Mouse (Mus musculus) cerebellum, postnatal 36 days (tissue): ENCODE results near the gene Abhd16b.

Experiments used
- DNase-seq, 2 experiments: peaks; one replicate each; pipeline ENCODE4 v3.0.0; 2021 to 2022; ENCODE audit warnings: mixed read lengths in 2 of 2

The Abhd16b gene

DNA sequence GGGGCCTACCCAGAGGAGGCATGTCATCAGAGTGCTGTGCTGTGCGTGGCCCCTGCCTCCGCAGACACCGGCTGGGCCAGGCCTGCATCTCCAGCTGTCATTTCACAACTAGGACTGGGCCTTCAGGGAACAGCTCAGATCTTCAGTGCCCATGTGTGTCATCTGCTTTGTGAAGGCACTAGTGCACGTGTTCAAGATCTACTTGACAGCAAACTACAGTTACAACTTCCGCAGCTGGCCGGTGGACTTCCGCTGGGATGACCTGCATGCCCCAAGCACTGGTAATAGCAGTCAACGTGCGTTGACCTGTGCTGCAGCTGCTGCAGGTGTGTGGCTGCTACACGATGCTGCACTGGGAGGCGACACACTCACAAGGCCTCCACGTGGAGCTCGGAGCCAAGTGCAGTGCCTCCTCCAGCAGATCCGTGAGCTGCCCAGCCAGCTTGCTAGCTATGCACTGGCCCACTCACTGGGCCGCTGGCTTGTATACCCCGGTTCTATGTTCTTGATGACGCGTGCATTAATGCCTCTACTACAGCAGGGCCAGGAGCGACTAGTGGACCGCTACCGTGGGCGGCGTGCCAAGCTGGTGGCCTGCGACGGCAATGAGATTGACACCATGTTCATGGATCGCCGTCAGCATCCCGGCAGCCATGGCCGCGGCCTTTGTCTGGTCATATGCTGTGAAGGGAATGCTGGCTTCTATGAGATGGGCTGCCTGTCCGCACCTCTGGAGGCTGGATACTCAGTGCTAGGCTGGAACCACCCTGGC lies at the start of gene Abhd16b:
Gene Abhd16b (plus strand): TSS at position 51 of the 772 bp plus-strand sequence.
- peak in 1 of 2 experiments; percentile 32 for DNase-seq

GRCm38 (mm10) chr2:181452181-181452580 lies 40.8 kb upstream of the Abhd16b start:
- DNase-seq: peak; percentile 56 to 57

DNA sequence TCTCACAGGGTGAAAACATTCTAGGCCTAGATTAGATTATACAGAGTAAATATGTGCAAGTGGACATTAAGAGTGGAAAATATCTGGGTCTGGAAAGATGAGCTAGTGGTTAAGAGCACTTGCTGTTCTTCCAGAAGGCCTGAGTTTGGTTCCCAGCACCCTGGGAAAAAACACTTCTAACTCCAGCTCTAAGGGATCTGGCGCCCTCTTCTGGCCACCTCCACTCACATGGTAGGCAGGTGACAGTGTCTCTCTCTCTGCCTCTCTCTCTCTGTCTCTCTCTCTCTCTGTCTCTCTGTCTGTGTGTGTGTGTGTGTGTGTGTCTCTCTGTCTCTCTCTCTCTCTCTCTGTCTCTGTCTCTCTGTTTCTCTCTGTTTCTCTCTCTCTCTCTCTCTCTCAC lies 39.7 kb upstream of the Abhd16b start:
- no peak for DNase-seq

- no peak for DNase-seq
These were observed 37.1 kb upstream of the Abhd16b start for GRCm38 (mm10) chr2:181455899-181456298.

- DNase-seq: peak in 1 of 2 experiments; percentile 23
These were observed 35.2 kb upstream of the Abhd16b start for GRCm38 (mm10) chr2:181457831-181458230.

GRCm38 (mm10) chr2:181458411-181459152 lies 34.4 kb upstream of the Abhd16b start:
- DNase-seq: peak; percentile 54 to 57

GRCm38 (mm10) chr2:181459153-181459672 lies 33.8 kb upstream of the Abhd16b start, which contains the start of gene Zbtb46:
Zbtb46 (minus strand) TSS chr2:181459426.
- DNase-seq: peak; percentile 84 to 93

DNA sequence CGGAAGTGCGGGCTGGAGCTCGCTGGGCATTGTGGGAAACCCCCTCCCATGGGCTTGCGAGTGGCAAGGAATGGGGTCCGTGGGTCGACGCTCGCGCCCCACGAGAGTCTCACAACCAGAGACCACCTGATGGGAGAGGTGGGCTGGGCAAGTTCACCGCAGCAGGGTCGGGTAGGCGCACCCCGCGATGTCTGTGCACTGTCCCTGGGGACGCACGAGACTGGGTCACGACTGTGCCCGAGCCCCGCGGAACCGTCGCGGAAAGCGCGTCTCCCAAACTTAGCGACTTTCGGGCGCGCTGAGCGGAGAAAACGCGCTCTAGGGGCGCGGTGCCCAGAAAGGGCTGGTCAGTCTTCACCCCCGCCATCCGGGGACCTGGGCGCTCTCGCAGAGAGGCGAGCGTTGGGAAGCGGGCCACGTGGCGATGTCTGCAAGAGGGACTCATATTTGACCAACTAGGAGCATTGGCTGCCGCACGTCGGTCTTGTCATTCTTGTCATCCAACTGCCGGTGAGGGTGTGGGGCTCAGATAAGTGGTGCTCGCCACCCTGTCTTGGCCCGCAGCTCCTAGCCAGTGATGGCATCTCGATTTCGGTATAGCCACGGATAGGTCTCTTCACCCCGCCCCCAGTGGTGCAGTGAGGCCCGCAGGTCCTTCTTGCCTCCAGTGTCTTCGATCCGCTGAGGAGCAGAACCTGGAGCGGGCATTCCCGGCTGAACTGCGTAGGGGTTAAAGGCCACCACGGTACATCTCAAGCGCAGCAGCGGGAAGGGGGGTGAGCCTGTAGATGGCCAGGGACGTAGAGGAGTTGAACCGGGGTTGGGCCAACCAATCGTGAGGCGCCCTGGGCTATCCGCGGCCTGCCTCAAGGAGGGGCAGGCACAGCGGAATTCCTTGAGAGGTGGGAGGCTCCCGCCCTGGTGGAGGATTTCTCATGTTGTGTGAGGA lies 33.1 kb upstream of the Abhd16b start:
- DNase-seq: peak; percentile 66 to 72

DNA sequence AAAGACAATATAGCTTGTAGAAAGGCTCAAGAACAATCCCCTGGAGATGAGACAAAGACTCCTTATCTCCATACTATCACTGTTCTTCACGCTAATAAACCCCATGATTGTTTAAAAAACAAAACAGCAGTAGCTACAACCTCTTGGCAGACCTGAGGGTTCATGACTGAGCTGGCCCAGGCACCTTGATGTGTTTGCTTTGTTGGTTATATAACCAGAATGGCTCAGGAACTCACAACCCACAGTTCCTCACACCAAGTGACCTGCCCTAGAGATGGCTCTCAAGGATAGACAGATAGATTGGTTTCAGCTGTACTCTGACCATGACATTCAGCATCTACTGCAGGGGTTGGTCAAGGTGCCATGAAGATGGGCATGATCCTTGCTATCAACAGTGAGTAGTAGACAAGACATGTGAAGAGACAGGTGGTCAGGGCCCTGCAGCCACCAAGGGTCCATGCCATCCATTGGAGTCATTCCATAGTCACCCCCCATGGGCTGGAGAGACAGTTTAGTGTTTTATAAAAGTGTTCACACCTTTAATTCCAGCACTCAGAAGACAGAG lies 31.4 kb upstream of the Abhd16b start:
- DNase-seq: no peak

DNA sequence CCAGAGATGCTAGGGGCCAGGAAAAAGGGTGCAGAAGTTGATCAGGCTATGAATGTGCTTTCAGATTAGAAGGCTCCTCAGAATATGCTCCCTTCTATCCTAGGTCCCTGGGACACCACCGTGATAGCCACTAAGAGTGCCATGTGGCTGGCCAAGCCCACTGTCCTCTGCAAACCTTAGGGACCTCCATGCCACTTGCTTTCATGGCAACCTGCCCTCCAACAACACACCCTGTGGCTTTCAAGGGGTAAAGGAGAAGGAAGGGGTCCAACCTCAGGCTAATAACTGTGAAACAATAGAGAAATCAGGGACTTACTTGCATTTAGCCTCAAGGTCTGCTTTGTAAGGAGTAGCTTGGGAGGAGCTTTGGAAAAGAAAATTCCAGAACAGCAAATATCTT lies 30.4 kb upstream of the Abhd16b start:
- peak in 1 of 2 experiments; percentile 30 for DNase-seq

DNA sequence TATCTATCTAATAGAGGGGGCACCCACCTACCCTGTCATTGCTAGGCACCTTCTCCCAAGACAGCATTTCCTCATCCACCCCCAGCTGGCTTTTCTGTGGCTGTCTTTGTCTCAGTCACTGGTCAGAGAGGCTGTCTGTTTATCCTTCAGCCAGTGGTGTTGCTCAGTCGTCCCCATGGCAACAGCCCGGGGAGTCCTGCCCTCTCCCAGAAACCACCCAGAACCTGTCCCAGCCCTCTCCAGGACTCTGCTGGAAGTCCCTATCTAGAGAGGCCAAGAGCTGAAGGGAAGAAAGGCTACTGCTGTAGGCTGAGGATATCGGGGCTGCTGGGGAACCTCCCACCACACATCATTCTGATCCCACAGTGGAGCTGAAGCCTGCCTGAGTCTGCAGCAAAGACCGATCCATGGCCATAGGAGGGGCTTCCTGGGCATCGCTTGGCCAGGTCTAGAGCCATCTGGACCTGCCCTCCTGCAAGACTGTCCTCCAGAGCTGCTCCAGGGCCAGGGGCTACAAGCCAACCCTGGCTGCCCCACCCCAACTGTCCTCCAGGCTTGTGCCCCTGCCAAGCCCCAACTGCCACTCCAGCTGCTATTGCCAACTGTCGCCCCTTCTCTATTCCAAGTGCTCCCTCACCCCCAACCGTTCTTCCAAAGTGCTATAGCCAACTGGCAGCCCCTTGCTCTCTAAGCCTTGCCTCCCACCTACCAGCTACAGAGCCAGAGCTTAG lies 29.8 kb upstream of the Abhd16b start:
- DNase-seq: peak; percentile 89 to 93

- no peak for DNase-seq
These were observed 27.6 kb upstream of the Abhd16b start for GRCm38 (mm10) chr2:181465423-181465822.

DNA sequence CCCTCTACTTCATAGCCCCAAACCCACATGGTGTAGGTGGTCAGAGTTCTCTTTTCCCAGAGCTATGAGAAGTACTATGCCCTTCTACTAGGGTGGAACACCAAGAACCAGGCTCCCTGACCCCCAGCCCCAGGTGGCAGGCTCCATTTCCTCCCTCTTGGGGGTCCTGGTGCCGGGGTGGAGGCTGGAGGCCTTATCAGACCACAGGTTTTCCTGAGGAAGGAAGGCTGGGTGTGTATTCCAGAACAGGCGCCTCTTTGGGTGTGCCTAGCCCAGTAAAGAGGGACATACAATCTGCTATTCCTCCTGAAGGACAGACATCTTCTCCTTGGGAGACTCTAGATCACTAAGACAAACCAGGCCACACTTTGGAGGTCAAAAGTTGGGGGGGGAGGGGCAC lies 22.7 kb upstream of the Abhd16b start:
- DNase-seq: no peak

- peak in 1 of 2 experiments; percentile 33 for DNase-seq
These were observed 21.8 kb upstream of the Abhd16b start for GRCm38 (mm10) chr2:181471246-181471645.

DNA sequence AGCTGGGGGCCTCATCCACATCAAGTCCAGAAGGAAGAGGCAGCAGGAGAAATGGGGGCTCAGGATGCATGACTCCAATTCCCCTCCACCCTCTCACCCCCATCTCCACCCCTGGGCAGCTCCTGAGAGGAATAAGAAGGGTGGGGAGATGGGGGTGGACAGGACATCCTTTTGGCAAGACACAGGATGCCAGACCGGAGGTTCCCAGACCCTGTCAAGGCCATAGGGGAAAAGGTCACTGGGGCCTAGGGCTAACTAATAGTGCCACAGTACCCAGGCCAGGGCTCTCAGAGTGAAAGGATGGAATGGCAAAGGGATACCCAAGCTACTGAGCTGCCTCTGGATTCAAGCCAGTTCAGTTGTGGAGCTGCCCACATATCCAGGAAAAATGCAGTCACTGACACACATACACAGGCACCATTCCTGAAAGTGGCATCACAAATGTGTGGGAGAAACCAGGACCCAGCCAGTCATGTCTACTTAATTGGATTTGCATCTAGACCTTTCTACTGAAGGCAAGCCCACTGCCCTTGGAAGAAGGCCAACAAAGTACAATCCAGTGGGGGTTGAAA lies 20.7 kb upstream of the Abhd16b start:
- no peak for DNase-seq

DNA sequence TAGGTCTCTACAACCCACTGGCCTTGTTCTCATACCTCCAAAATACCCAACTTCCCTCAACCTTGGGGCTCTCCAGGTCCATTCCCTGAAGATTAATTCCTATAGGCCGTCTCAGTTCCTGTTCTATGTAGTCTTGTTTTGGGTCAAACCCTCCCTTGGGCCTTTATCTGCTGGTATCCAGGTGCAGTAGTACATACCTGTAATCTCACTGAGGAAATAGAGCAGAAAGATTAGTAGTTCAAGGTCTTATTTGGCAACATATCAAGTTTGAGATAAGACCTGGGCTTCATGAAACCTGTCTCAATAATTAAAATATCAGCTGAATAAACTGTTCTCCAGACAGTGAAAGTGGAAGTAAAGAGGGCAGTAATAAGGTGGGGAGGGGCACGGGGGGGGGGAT lies 9.9 kb upstream of the Abhd16b start:
- no peak for DNase-seq

DNA sequence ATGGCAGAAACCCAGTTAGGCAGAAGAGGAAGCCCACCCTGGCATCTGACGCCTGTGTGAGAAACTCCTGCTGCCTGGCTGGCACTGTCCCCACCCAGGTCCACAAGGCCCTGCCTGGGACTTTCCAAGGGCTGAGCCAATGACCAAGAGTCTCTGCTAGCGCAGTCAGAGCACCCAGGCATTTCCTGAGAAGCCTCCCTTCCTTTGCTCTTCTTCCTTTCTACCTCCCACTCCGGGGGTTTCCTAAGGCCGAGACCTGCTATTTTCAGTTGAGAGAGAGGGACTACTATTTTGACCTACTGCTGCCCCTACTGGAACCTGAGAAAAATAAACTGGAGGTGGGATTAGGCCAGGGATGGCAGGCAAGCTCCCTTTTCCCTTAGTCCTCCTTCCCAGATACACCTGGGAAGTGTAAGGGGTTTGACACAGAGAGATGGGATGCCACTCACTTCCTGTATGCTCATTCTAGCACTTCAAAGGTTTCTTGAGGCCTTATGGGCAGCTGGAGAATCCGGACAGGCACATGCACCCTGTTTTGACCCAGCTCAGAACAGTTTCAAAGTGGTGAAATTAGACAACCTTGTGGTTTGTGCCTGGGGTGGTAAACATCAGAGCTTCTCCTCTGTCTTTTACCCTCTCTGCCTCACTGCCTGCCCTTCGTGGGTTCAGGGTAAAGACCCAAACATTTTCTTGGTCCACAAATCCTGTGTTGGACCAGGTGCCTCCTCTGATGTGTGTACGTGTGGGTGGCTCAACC lies 9.3 kb upstream of the Abhd16b start:
- DNase-seq: peak; percentile 54 to 55

GRCm38 (mm10) chr2:181484456-181485233 lies 8.4 kb upstream of the Abhd16b start:
- DNase-seq: no peak

- no peak for DNase-seq
These were observed 7.3 kb upstream of the Abhd16b start for GRCm38 (mm10) chr2:181485741-181486140.
